Mouse (Mus musculus) monocyte, adult 5-6 weeks (primary cell): ENCODE measurements around the gene Siah1b. TPM values are rescaled to one million over a fixed set of nuclear protein-coding genes. Genes with fewer than 3 reads are reported as not detected.
A peak's percentile ranks its signal among the peaks of the same experiment; 100 is the strongest.

ENCODE experiments used
- ATAC-seq: fragments of 153-309, 156-312 bp; replicated peaks from 2 replicates; pipeline ENCODE4 v1.8.0; 2017; ENCODE audit warnings: mild to moderate bottlenecking; ENCODE audit not compliant: low TSS enrichment, insufficient number of reproducible peaks, severe bottlenecking, poor library complexity, low FRiP score
- total RNA-seq: library from RNA; stranded (forward); fragments of 200-1000, 200-491, 200-594 nt; gene quantifications from 3 replicates; pipeline ENCODE4 v1.2.3, GENCODE M21; 2017

Gene Siah1b
- total RNA-seq = 2.7 to 9.2 TPM (median 6.3 TPM) in 3 replicates

- peak; percentile 99 for ATAC-seq
Measured at GRCm38 (mm10) chrX:164076040-164076775, at the start of gene Siah1b. Gene Siah1b (minus strand): TSS chrX:164076493.

- no peak for ATAC-seq
Measured at GRCm38 (mm10) chrX:164123942-164124341, 47.6 kb upstream of the Siah1b start.

GRCm38 (mm10) chrX:164113744-164114143 is 37.5 kb upstream of the Siah1b start:
- ATAC-seq = no peak

GRCm38 (mm10) chrX:164111146-164111545 is 34.9 kb upstream of the Siah1b start:
- no peak for ATAC-seq

GRCm38 (mm10) chrX:164102656-164103055 is 26.4 kb upstream of the Siah1b start:
- ATAC-seq = no peak

- no peak for ATAC-seq
Measured at GRCm38 (mm10) chrX:164102198-164102597, 25.9 kb upstream of the Siah1b start.

- no peak for ATAC-seq
Measured at GRCm38 (mm10) chrX:164101483-164101882, 25.2 kb upstream of the Siah1b start.

GRCm38 (mm10) chrX:164095838-164096237 is 19.5 kb upstream of the Siah1b start:
- no peak for ATAC-seq

- no peak for ATAC-seq
Measured at GRCm38 (mm10) chrX:164093435-164093834, 17.1 kb upstream of the Siah1b start.

GRCm38 (mm10) chrX:164092300-164093169 is 16.2 kb upstream of the Siah1b start:
- no peak for ATAC-seq

GRCm38 (mm10) chrX:164089916-164090315 is 13.6 kb upstream of the Siah1b start:
- no peak for ATAC-seq

- ATAC-seq = no peak
Measured at GRCm38 (mm10) chrX:164088582-164088981, 12.3 kb upstream of the Siah1b start, which contains the start of gene Cltrn. Gene Cltrn (plus strand): TSS chrX:164088830.

GRCm38 (mm10) chrX:164082030-164082429 is 5.7 kb upstream of the Siah1b start:
- no peak for ATAC-seq

GRCm38 (mm10) chrX:164068968-164069367 is 7.3 kb downstream of the Siah1b start:
- ATAC-seq = no peak

- ATAC-seq = 0 out of 2 replicates have a peak, but pooled peaks have one; percentile 50
Measured at GRCm38 (mm10) chrX:164066185-164066584, 10.1 kb downstream of the Siah1b start.

GRCm38 (mm10) chrX:164059070-164059469 is 17.2 kb downstream of the Siah1b start:
- ATAC-seq = no peak

- no peak for ATAC-seq
Measured at GRCm38 (mm10) chrX:164058523-164058922, 17.8 kb downstream of the Siah1b start.

GRCm38 (mm10) chrX:164055726-164056125 is 20.6 kb downstream of the Siah1b start:
- no peak for ATAC-seq

- ATAC-seq = no peak
Measured at GRCm38 (mm10) chrX:164046736-164047135, 29.6 kb downstream of the Siah1b start.

- no peak for ATAC-seq
Measured at GRCm38 (mm10) chrX:164042069-164042468, 34.2 kb downstream of the Siah1b start.
